Mouse (Mus musculus): ENCODE results near the gene Hibch. TPM values are rescaled to one million over a fixed set of nuclear protein-coding genes. Genes with fewer than 3 reads are reported as not detected.
A peak's percentile ranks its signal among the peaks of the same experiment; 100 is the strongest.

Hibch gene
- polyA plus RNA-seq (2011; ENCODE audit: insufficient read length, low read depth, missing spikeins) = 21.3 and 23.9 TPM in 2 replicates

DNA sequence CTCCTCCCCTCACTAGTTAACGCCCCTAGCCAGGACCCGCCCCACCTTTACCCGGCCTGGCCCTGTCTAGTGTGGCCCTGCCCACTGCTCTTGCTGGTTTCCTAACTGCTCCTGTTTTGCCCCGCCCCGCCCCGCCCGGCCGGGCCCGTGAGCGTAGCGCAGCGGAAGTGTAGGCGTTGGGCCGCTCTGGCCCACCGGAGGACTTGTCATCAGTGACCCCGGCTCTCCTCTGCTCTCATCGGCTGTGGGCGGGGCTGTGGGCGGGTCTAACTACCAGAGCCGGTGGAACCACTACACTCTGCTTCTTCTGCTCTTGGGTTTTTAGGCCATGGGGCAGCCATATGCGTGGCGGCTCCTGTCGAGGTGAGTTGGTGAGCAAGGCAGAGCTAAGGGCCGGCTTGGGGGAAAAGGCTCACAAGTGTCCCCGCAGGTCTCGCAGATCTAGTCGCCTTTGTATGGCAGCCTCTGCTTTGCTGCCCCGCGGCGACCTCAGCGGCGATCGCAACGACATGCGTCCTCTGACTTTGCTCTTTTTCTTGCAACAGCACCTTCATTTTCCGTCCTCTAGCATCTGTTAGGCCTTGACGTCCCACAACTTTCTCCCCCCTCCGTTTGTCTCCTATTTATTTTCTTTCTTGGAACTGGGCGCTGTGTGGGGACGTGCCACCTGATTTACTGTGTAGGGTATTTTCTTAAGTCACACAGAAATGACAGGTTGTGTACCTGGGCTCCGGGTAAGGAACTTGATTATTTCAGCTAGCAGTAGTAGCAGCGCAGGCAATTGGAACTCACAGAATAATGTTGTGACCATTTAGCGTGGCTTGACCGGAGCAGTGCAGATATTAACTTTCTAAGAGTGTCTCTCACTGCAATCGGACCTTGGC, at the start of gene Hibch:
Gene Hibch (plus strand): TSS at position 148 of the 884 bp plus-strand sequence.
- H3K4me3 ChIP-seq (ENCODE audit: insufficient read depth, low read length) = peak within 1 kb of the TSS; percentile 90
- peaks cover 3% of the 10 kb centered on the region; the same call in 1 of the 2 replicates for H3K4me1 ChIP-seq (ENCODE audit: control insufficient read depth, insufficient read depth, low read length)
- peak; percentile 95 for TF ChIP-seq POLR2A (IDR thresholded peaks at IDR 0.05; ENCODE audit: low read depth, low read length)
- TF ChIP-seq CTCF (IDR thresholded peaks at IDR 0.05; ENCODE audit: borderline replicate concordance, insufficient read depth, low read length) = no peak
- 0 out of 2 replicates have a peak within 1 kb of the TSS, but pooled peaks have one; percentile 29 for H3K27ac ChIP-seq (ENCODE audit: insufficient read depth, low read length)

DNA sequence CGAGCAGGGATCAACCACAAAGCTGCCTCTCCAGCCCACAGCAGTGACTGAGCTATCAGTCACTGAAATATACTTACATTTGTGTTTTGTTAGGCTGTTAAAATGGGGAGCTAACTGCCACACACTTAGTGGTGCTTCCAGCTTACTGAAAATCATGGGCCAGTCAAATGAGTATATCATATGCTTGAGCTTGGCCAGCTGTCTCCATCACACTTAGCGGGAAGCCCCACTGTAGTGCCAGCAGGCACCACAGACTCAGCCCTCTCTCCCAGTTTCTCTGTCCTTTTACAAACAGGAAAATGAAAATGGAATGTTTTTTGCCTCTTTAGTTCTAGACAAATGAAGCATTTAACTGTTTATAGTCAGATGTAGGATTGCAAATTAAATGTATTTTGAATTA, 48.8 kb upstream of the Hibch start:
- no peak for TF ChIP-seq CTCF (IDR thresholded peaks at IDR 0.05; ENCODE audit: borderline replicate concordance, insufficient read depth, low read length)
- TF ChIP-seq POLR2A (IDR thresholded peaks at IDR 0.05; ENCODE audit: low read depth, low read length) = no peak
- Histone ChIP-seq H3K27ac (ENCODE audit: insufficient read depth, low read length) (no peak overlapping the region), H3K4me1 (ENCODE audit: control insufficient read depth, insufficient read depth, low read length) (peaks cover 12% of the 10 kb centered on the region), H3K4me3 (ENCODE audit: insufficient read depth, low read length) (no peak overlapping the region)

DNA sequence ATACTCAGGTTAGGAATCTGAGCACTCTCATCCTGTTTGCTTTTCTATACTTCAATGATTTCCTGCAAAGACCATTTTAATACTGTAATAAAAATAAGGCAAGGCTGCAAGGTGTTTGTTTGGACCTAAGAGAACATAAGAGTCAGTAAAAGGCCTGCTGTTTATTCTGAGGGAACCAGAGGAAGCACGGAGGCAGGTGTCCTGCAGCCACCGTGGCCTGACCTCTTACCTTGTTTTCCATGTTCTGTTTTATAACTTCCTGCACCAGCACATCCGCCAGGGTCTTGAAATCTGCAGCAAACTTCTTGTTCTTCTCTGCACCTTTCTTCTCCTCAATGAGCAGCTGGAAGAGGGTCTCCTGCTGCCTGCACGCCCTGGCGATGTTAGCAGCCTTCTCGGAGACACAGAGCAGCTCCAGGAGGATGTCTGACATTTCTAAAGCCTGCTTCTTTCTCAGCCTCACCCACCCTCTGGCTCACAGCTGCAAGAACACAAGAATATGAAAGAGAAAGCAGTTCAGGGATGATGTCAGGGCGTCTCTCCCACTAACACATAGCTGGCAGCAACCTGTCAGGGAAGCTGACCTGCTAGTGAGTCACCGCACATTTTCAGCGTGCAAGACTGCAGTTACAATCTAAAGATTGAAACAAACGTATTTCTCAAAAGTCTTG, 45.5 kb upstream of the Hibch start:
- TF ChIP-seq CTCF (IDR thresholded peaks at IDR 0.05; ENCODE audit: borderline replicate concordance, insufficient read depth, low read length) (no peak), POLR2A (IDR thresholded peaks at IDR 0.05; ENCODE audit: low read depth, low read length) (no peak)
- H3K27ac ChIP-seq (ENCODE audit: insufficient read depth, low read length) = no peak overlapping the region
- H3K4me1 ChIP-seq (ENCODE audit: control insufficient read depth, insufficient read depth, low read length) = peaks cover 12% of the 10 kb centered on the region
- no peak overlapping the region for H3K4me3 ChIP-seq (ENCODE audit: insufficient read depth, low read length)

DNA sequence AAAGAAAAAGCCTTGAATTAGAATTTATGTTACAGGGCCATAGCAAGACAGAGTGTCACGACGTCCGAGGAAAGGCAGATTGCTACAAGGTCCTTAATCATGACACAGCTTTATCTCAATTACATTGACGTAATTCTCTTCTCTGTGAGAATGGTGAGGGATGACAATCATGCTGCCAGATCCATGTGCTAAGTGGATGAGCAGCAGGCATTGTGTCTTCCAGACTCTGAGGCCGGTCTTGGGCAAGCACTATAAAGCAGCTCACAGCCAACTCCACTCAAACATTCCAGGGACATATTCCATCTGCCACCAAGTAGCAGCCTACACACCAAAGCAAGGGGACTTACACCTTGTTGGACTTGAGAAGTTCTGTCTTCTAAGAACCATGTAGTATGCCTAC, 45.0 kb upstream of the Hibch start:
- Histone ChIP-seq H3K27ac (ENCODE audit: insufficient read depth, low read length) (peak overlapping the region; percentile 32; the same call in 1 of the 2 replicates), H3K4me3 (ENCODE audit: insufficient read depth, low read length) (no peak overlapping the region), H3K4me1 (ENCODE audit: control insufficient read depth, insufficient read depth, low read length) (peaks cover 12% of the 10 kb centered on the region)
- TF ChIP-seq POLR2A (IDR thresholded peaks at IDR 0.05; ENCODE audit: low read depth, low read length) (no peak), CTCF (IDR thresholded peaks at IDR 0.05; ENCODE audit: borderline replicate concordance, insufficient read depth, low read length) (no peak)

DNA sequence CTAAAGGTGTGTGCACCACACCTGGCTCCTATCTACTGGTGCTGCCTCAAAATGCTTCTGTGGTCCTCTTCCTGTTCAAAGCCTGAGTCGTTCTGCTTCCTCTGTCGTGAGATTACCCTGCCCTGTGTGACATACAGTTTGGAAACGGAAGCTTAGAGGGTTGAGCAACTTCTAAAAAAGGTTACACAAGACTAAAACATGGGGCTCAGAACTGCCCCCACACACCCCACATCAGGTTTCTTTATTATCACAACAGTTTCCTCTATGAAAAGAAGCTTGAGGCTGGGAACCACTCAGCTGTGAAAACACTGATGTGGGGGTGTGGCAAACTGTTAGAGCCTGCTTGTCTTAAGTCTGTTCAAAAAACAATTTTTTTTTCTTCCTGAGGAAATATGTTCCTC, 44.4 kb upstream of the Hibch start:
- H3K27ac ChIP-seq (ENCODE audit: insufficient read depth, low read length) = no peak overlapping the region
- no peak for TF ChIP-seq POLR2A (IDR thresholded peaks at IDR 0.05; ENCODE audit: low read depth, low read length)
- no peak for TF ChIP-seq CTCF (IDR thresholded peaks at IDR 0.05; ENCODE audit: borderline replicate concordance, insufficient read depth, low read length)

DNA sequence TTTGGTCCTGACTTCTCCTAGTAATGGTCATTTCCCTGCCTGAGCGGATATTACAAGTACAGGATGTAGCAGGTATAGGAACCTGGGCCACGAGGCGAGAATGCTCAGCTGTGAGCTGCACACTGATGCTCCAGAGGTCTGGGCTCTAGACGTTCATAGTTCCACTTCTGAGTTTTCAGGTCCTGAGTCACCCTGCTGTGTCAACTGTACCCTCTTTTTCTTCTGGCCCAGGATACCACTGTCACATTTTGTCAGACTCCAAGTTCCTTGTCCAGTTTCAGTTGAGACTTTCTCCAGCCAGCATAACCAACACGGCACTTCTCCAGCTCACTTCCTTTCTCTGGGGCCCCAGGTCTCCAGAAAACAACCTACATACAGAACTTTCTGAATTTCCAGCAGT, 43.1 kb upstream of the Hibch start:
- Histone ChIP-seq H3K4me3 (ENCODE audit: insufficient read depth, low read length) (no peak overlapping the region), H3K27ac (ENCODE audit: insufficient read depth, low read length) (no peak overlapping the region), H3K4me1 (ENCODE audit: control insufficient read depth, insufficient read depth, low read length) (peaks cover 12% of the 10 kb centered on the region)
- TF ChIP-seq POLR2A (IDR thresholded peaks at IDR 0.05; ENCODE audit: low read depth, low read length) = no peak
- no peak for TF ChIP-seq CTCF (IDR thresholded peaks at IDR 0.05; ENCODE audit: borderline replicate concordance, insufficient read depth, low read length)

More for the DNA sequence above, 44.4 kb upstream of the Hibch start:
- H3K4me3 ChIP-seq (ENCODE audit: insufficient read depth, low read length) = no peak overlapping the region
- H3K4me1 ChIP-seq (ENCODE audit: control insufficient read depth, insufficient read depth, low read length) = peaks cover 12% of the 10 kb centered on the region

DNA sequence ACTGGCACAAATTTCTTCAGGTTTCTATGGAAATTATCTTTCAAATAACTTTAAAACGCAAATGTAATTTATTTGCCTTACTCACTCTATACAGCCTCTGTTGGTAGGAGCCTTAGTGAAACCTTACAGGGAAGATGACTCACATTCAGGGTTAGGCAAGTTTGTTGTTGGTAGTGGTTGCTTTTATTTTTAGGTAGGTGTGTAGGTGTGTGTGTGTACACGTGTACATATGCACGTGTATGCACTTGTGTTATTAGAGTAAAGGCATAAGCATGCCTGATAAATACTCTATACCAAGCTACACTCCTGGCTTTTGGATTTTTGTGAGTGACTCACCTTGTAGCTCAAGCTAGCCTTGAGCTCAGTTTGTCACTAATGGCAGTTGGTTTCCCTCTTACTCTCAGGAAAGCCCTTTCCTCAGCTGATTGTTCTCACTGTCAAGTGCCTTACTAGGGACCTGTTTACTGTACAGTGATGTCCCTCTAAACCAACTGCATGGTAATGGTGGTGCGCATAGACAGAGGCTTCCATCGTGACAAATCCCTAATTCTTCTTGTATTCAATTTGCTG, 42.2 kb upstream of the Hibch start:
- TF ChIP-seq CTCF (IDR thresholded peaks at IDR 0.05; ENCODE audit: borderline replicate concordance, insufficient read depth, low read length) (no peak), POLR2A (IDR thresholded peaks at IDR 0.05; ENCODE audit: low read depth, low read length) (no peak)
- H3K27ac ChIP-seq (ENCODE audit: insufficient read depth, low read length) = no peak overlapping the region
- H3K4me3 ChIP-seq (ENCODE audit: insufficient read depth, low read length) = no peak overlapping the region
- peaks cover 12% of the 10 kb centered on the region for H3K4me1 ChIP-seq (ENCODE audit: control insufficient read depth, insufficient read depth, low read length)

DNA sequence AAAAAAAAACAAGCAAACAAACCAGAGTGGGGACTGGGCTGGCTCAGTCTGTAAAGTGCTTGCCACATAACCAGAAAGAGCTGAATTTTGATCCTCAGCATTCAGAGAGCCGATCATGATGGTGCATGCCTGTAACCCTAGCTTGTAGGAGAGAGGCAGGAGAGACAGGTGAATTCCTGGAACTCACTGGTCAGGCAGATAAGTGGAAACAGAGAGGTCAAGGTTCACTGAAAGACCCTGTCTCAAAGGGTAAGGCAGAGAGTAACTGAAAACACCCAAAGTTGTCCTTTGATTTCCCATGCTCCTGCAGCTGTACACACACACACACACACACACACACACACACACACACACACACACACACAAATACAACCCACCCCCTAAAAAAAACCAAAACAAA, 39.7 kb upstream of the Hibch start:
- Histone ChIP-seq H3K27ac (ENCODE audit: insufficient read depth, low read length) (no peak overlapping the region), H3K4me3 (ENCODE audit: insufficient read depth, low read length) (no peak overlapping the region), H3K4me1 (ENCODE audit: control insufficient read depth, insufficient read depth, low read length) (peaks cover 6% of the 10 kb centered on the region)
- no peak for TF ChIP-seq CTCF (IDR thresholded peaks at IDR 0.05; ENCODE audit: borderline replicate concordance, insufficient read depth, low read length)
- TF ChIP-seq POLR2A (IDR thresholded peaks at IDR 0.05; ENCODE audit: low read depth, low read length) = no peak

DNA sequence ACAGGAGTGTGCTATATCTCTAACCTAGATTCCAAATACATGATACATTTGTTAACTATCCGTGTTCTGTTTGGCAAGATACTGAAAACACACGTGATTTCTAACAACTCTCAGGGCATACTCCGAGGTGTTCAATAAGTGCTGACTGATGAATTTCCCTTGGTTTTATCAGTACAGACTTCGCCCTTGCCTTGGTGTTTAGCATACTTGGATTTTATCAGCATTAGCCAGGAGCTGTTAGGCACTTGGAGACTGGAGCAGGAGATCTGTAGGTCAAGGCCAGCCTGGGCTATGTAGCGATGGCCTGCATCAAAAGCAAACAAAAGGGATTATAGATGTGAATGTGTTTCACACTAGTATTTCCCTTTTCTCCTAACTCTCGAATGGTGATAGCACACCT, 36.3 kb upstream of the Hibch start:
- Histone ChIP-seq H3K4me1 (ENCODE audit: control insufficient read depth, insufficient read depth, low read length) (no peaks in the 10 kb centered on the region), H3K27ac (ENCODE audit: insufficient read depth, low read length) (no peak overlapping the region), H3K4me3 (ENCODE audit: insufficient read depth, low read length) (no peak overlapping the region)
- TF ChIP-seq CTCF (IDR thresholded peaks at IDR 0.05; ENCODE audit: borderline replicate concordance, insufficient read depth, low read length) = no peak
- TF ChIP-seq POLR2A (IDR thresholded peaks at IDR 0.05; ENCODE audit: low read depth, low read length) = no peak

Data from embryonic fibroblast, embryonic 13.5 days (primary cell).